Mouse (Mus musculus): ENCODE measurements around the gene Chchd3. TPM values are rescaled to one million over a fixed set of nuclear protein-coding genes. Genes with fewer than 3 reads are reported as not detected.

Chchd3 gene
- total RNA-seq, 2 experiments from 2014 or later, result 190 to 224 TPM

DNA sequence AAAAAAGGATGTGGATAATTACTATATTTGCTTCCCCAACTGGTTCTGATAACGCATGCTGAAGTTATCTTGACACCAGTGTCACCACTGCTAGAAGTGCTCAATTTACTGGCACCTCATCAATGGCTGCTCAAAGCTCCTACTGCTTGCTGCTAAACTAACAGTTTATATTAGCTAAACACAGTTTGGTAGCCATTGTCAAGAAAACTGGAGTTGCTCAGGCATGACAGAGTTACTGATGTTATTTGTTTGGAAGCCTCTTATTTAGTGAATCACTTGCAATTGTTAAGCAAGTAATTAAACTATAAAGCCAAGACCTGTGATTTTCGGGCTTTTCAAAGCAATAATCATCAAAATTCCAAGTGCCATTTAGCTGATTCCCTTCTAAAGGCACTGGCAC, 123.7 kb downstream of the Chchd3 start:
- no peak for DNase-seq

DNA sequence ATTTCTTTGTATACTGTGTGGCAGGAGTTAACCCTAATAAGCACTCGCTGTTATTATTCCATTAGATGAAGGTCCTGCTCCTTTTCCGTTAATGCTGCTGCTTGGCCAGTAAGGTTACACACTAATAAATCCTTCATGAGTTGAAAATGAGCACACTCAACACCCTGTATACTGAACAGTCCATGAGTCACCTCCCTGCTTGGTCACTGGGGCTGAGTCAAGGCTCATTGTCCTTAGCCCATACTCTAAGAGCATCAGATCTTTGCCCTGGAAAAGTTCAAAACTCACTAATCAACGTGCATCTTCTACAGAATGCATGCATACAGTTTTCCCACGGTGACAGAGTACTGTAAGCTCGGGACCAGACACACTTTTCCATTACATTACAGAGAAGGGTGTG, 124.5 kb downstream of the Chchd3 start:
- DNase-seq, result peak; percentile 46 to 59

DNA sequence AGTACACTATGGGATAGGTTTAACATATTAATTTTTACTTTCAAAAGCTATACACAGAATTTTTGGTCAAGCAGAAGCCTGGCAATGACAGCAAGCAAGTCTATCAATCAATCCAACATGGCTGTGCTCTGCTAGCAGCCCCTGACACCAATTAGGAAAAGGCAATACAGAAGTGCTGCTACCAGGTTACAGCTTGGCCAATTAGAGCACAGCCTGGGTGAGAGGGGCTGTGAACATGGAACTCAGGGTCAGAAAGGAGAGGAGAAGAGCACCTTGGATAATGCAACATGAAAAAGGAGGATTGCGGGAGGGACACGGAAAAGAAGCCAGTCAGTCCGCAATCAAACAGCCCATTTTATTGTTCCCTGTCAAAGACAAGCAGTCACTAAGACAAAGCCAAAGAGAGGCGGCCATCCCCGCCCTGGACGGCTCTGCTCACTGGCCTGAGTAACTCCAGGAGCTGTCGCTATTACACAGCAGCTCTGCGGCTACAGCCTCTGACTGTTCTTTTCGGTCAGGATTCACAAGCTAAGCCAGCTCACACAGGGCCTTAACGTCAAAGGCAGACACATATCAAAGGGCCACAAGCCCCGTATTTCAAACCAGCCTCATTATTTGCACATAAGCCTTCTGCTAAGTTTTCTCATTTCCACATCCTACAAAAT, 128.8 kb downstream of the Chchd3 start:
- DNase-seq, result no peak

DNA sequence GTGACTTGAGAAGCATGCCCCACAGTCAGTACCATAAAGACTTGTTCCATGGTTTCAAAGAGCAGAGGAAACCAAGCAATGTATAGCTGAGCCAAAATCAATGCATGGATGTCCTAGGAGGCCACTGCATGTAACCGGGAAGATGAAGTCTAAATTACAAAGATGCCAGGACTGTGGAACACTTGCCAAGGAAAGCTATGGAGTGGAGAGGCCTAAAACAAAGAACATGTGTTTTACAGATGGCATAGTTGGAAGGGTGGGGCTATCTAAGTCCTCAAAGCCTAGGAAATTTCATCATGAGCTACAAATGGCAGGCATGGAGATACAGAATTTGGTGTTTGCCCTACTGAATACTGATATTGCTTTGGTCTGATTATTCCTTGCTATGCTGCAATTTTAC, 137.7 kb downstream of the Chchd3 start:
- no peak for DNase-seq

DNA sequence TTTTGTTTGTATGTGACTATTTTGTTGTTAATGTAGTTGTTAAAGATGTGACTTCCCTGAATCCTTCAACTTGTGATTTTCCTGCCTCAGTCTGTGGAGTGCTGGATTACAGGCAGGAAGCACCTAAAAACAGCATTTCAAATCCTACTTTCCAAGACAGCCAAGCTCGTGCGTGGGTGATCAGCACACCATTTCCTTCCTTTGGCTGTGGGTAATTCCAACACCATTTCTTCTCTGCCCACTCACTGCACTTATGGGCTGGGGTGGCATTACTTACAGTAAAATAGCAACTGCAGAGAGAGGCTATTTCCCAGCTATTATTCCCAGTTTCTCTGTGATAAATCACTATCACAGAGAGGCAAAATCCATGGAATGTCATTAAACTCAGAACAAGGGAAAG, 140.0 kb downstream of the Chchd3 start:
- no peak for DNase-seq

DNA sequence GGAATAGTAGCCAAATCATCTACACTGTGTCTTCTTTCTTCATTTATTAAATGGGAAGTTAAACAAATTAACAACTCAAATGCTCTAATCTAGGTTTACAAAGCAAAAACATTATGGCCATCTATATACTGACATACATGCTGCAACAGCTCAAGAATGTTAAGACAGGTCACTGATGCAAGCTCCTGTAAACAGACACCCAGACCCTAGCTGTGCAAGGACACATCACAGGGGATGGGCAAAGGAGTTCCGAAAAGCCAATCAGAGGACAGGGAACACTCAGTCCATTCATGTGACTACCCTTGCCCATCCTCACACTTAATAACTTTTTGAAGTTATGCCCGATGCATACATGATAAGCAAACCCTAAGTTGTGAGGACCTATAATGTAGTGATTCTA, 149.4 kb downstream of the Chchd3 start:
- DNase-seq, result no peak

DNA sequence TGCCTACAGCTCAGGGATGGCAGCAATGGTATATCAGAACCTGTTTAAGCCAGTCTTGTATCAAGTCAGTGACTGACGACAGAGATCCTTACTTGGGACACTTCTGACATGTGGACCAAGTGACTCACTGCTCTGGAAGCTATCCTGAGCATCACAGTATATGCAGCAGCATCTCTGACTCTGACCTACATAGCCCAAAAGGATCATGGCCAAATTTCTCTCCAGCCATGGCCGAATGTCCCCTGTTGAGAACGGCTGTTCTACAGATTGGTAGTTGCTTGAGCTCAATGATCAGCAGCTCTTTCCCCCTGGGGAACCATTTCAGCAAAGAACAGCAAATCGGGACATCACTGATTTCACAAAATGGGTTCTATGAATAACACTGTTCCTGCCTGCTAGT, 161.0 kb downstream of the Chchd3 start:
- no peak for DNase-seq

DNA sequence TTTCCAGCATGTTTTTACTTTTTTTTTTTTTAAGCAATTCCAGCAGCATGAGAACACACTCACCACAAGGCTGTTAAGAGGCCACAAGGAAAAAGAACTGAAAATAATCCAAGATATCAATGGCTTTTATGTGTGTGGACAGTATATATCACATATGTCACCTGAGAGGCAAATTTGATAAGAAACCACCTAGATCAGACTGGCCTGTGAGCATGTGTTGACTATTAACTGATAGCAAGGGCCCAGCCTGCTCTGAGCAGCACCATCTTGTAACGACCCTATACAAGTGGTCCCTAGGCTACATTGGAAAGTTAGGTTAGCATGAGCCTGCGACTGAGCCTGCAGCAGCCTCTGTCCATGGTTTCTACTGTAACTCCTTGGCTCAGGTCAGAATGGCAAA, 166.0 kb downstream of the Chchd3 start:
- DNase-seq, result no peak

DNA sequence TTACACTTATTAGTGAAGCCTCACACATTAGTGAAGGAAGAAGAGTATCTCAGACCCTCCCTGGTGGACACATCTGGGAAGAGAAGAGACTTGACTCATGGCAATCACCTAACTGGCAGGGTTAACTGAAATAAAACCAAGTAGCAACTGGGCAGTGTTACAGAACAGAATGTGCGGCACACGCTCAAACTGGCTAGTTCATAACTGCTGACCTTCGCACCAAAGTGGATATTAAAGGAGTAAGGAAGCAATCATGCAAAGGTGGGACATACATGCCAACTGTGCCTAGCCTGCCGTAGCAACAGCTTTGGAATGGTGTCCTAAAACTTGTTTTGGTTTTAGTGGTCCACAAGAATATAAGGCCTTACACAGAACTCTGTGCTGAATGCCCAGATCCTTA, 169.3 kb downstream of the Chchd3 start:
- no peak for DNase-seq

DNA sequence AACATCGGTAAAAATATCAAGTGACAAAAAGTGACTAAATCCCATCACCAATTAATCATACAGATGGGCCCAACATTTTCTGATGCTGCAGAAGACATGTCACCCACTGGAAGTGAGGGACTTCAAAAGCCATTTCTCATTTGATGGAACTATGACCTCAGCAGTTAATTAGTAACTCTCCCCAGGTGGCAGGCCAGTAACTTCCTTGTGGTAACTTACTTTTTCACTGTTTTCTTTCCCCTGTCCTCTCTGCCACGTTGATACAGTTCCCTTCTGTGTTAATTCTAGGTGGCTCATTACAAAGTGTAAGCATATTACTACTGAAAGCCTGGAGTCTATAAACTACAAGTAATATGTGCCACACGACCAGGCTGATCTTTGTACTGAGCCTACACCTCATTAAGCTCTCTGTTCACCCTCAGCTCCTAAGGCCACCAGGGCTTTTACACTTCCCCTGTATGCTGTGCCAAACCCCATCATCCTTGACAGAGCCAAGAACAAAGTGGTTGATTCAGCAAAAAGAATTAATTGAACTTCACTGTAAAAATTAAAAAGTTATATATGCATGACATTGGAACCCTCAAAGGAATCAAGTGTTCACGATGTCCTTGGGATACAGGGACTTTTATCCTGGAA, 171.0 kb downstream of the Chchd3 start:
- DNase-seq, result no peak

DNA sequence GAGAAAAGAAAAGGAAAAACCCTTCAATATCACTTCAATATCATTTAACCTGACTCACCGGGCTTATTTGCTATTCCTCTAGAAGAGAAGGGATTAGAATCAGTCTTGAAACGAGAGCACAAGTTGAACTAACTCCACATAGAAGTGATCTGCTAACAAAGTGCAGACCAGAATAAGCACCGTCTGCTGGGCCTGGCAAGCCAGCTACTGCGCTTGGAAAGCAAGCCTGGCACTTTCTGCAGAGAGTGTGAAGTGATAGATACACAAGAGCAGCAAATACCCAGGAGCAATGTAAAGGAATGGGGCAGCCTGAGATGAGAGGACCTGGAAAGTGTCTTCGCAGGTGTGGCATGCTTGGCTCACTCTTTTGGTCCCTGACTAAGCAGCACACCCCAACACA, 181.5 kb downstream of the Chchd3 start:
- DNase-seq, result no peak

DNA sequence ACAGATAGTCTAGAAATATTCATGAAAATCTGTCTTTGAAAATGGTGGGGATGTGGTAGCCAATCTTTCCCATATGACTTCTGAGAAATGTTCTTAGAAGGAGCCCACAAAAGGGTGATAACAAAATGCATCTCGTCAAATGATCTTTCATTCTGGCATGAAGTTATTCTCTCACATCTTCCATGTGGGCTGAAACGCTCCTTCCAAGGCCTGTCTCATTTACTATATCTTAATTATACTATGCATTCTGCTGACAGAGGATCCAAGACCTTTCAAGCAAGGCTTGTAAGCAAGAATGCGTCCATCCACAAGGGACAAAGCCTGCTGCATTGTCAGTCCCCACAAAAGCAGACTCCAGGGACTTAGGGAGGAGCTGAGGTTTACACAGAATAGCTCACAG, 185.9 kb downstream of the Chchd3 start:
- no peak for DNase-seq

DNA sequence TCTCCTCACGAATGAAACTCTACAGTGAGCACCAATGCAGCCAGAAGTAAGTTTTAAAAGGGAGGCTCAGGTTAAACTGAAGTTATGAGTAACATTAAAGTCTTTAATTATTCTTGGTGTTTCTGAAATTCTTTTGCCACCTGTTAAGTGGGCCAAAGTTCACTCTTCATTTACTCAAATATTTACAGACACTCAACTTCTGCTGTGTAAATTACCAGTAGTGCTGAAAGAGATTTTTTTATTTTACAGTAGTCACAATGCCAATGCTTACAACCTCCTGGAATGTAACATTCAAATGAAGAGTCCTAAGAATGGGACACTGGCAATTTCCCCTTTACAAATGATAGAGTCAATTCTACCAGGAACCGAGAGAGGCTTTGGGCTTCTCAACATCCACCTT, 187.3 kb downstream of the Chchd3 start:
- no peak for DNase-seq

DNA sequence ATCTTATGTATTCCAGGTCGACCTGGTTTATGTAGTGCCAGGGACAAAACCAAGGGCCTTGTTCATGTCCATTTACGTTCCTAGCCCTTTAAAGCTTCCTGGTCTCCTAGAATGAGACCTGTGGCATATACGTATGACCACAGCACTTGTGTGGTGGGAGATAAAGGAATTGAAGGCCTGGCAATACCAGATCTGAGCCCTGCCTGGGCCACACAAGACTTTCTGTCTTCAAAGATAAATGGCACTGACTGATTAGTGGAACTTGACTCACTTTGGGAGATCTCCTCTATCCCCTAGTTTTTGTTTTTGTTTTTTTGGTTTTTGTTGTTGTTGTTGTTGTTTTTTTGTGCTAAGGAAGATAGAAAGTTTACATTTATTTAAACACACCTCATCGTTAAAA, 209.1 kb downstream of the Chchd3 start:
- no peak for DNase-seq

DNA sequence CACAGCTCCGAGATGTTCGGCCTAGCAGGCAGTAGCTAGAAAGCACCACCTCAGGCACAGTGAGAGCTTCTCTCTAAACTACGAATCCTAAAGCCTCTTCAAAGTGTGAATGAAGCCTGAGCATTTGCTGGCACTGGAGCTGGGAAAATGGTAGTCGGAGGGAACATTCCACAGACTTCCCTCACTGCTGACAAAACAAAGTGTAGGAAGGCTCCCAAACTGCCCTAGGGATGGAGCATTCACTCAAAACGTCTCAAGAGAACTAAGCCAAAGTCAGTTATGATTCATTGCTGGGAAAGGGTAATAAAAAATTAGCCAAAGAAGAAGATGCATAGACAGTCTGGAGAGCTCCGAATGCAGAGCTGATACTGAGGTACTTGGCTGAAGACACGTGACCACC, 211.1 kb downstream of the Chchd3 start:
- no peak for DNase-seq

DNA sequence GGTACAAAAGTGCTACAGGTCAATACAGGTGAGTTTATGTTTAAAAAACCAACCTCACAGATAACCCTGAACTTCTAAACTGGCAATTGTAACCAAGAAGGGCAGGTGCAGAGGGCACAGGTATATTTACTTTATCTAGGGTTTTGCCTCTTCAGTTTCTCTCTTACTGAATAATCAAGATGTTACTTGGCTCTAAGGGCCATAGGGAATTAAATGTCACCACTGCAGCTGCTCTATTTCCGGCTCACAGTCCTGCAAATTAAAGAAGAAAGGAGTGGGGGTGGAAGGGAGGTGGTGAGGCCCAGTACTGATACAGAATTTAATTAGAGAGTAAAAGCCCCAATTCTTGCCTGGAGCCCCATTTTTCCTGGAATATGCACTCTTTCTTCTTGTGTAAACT, 214.6 kb downstream of the Chchd3 start:
- no peak for DNase-seq

DNA sequence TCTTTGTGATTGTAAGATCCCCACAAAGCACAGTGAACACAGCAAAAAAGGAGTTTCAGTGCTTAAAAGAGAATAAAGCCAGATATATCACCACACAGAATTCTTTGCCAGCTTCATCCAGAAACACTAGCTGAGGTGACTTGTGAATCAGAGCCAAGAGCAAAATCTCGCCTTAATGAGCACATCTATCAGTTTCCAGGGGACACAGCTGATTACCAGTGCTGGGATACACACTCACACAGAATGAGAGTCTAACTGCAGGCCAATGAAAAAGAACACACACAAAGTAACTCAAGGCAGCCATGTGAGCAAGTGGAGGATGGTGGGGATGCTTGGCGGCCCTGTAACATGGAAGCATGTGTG, 222.1 kb downstream of the Chchd3 start:
- DNase-seq, result no peak

DNA sequence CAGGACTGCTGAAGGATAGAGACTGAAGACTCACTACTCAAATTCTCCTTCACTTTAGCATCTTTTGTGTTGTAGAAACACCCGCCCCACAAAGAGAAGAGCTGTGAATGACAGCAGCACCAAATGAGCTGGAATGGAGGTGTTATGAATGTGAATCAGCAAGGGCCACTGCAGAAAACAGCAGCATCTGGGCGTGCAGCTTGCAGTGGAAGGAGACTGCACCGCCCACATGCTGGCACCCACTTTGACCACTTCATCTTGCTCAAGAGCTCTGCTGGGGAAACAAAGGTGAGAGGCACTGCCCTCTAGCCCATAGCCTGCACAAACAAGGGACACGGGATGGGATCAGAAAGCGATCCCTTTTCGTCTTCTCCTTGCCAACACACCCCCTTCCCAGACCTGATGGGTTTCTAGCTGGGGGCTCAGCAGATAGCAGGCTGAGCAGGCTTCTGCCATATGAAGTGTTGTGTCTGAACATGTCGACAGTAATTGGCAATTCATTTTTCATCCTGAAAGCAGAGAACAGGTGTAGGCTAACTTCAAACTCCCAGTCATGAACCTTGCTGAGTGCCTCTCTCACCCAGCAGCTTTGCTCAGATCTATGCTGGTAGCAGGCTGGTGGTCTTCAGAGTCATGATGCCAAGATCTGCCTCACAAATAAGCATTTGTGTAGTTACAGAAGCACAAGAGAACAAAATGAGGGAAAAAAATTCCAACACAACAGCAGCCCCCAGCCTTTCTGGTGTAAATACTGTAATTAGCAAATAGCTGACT, 222.7 kb downstream of the Chchd3 start:
- no peak for DNase-seq

DNA sequence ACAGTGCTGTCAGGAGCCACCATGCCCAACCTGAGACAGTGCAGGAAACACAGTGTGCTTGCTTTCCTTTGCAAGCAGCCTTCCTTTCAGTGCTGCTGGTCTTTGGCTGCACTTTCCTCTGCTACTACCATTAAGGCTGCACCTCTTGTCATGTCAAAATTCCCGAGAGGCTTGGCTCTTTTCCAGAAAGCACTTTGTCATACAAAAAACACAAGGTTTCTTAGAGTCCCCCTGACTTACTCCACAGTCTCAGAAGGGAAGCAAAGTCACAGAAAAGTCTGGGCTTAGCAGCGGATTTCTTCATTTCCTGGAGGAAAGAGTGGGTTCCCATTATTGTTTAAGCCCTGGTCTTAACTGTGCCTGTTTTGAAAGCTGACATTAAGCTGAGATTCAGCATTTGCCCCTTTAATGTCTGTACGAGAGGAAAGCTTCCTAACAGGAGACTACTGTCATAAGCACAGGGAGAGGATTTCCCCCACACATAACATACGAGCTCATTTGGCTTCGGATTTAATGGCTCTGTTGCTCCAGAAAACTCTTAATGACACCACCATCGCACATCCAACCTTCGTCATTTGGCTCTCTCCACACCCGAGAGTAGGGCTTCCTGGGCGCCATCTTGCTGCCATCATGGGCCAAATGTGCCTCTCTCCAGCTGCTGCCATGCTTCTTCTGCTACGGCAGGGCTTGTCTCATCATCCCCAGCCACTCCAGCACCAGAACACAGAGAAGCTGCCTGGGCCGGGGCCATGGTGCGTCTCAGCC, 236.0 kb downstream of the Chchd3 start:
- peak in 1 of 2 experiments; percentile 7 for DNase-seq

DNA sequence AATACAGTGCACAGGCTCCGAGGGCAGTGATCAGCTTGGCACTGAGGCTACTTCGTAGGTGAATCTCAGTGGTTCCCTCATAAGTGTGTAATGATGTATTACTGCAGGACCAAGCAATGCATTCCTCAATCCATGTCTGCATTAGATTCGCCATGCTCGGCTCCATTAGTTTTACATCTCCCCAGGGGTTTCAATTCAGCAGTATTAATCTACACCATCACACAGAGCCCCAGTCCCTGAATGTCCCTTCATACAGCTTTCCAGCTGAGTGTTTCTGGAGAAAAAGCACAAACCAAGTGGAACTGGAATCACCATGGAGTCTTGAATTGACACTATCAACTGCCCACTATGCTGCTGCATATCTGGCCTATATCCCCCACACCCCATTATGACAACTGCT, 241.1 kb downstream of the Chchd3 start:
- DNase-seq, result no peak

DNA sequence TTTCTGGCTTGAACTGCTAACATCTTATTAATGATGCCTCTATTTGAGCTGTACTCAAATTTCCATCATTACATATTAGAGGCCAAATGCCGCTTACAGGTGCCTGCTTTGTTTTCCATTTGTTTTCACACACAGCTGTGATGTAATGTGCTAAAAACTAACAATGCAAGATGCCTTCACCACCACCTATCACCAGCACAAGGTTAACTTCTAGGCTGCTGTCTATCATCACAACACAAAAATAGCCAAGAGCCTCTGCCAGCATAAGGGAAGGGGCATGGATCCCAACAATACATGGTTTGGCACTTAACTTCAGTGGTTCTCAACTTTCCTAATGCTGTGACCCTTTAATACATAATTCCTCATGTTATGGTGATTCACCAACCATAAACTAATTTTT, 251.3 kb downstream of the Chchd3 start:
- DNase-seq, result no peak

DNA sequence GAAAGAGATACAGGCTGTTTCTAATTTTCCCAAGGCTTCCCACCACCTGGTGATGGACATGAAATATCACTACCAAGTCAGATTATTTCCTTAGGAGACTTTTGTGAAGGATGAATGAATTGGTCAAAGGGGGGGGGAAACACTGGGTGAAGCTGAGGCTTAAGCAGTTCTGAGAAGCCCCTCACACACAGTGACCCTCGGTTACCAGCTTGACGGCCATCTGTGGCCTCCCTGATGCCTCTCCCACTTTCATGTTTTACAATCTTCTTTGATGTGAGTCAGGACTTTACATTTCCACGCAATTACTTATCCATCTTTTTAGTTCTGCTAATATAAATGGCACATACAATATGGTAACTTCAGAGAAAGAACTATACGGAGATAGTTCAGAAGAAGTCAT, 252.3 kb downstream of the Chchd3 start:
- no peak for DNase-seq

DNA sequence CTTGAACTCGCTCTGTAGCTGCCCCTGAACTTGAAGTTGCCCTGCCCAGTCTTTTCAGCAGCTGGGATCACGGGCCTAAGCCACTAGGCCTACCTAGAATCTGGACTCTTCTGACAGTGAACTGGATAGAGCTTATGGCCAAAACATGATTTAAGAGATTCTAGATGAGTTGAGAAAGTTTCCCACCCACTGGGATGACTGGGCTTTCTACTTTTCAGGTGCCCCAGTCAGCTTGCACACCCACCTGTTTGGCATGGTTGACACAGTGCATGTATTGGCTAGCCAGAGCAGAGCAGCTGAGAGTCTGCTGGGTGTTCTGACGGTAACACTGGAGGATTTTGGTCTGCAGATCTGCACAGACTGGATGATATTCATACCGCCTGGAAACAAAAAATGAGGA, 256.4 kb downstream of the Chchd3 start:
- no peak for DNase-seq
